Mouse (Mus musculus): Measurements from ENCODE around the gene Shprh. TPM values are rescaled to one million over a fixed set of nuclear protein-coding genes. Genes with fewer than 3 reads are reported as not detected.
"Not testable (repeated sequence)": the region's sequence is repeated elsewhere in the genome, so short reads cannot be mapped to it uniquely, and the experiment has no call there.

Shprh gene
- total and polyA plus RNA-seq, 2 experiments: 1.8 to 16.2 TPM

- Histone ChIP-seq H3K79me2 (ENCODE audit: control insufficient read depth, insufficient read depth, low read length) (no peaks in the 10 kb centered on the region), H3K27me3 (ENCODE audit: control insufficient read depth, insufficient read depth, low read length) (no peaks in the 10 kb centered on the region), H3K4me3 (ENCODE audit: insufficient read depth, low read depth, low read length) (no peak overlapping the region), H3K36me3 (ENCODE audit: control insufficient read depth, insufficient read depth, low read length) (no peaks in the 10 kb centered on the region), H3K9ac (ENCODE audit: low read depth, low read length) (no peak overlapping the region), H3K4me1 (ENCODE audit: control insufficient read depth, insufficient read depth, low read length) (no peaks in the 10 kb centered on the region), H3K27ac (replicated peaks; ENCODE audit: insufficient read depth, low read depth, low read length) (no peak overlapping the region)
- WGBS: 93% methylated on average over 3 of the region's 3 CpGs
- TF ChIP-seq CTCF (IDR thresholded peaks at IDR 0.05; ENCODE audit: low read depth, low read length) (no peak), POLR2A (IDR thresholded peaks at IDR 0.05; ENCODE audit: extremely low read depth, insufficient read depth, low read length) (no peak)
- DNase-seq (ENCODE audit: extremely low read depth, low read depth, low spot score): no peak
Observed at GRCm38 (mm10) chr10:11248210-11248609, 99.0 kb downstream of the Shprh start.

GRCm38 (mm10) chr10:11250247-11250997 is 101.2 kb downstream of the Shprh start:
- Histone ChIP-seq H3K36me3 (ENCODE audit: control insufficient read depth, insufficient read depth, low read length) (no peaks in the 10 kb centered on the region), H3K9ac (ENCODE audit: low read depth, low read length) (no peak overlapping the region), H3K27me3 (ENCODE audit: control insufficient read depth, insufficient read depth, low read length) (no peaks in the 10 kb centered on the region), H3K4me3 (ENCODE audit: insufficient read depth, low read depth, low read length) (no peak overlapping the region), H3K79me2 (ENCODE audit: control insufficient read depth, insufficient read depth, low read length) (no peaks in the 10 kb centered on the region), H3K4me1 (ENCODE audit: control insufficient read depth, insufficient read depth, low read length) (no peaks in the 10 kb centered on the region), H3K27ac (replicated peaks; ENCODE audit: insufficient read depth, low read depth, low read length) (no peak overlapping the region)
- TF ChIP-seq CTCF (IDR thresholded peaks at IDR 0.05; ENCODE audit: low read depth, low read length): no peak
- no peak for TF ChIP-seq POLR2A (IDR thresholded peaks at IDR 0.05; ENCODE audit: extremely low read depth, insufficient read depth, low read length)
- no peak for DNase-seq (ENCODE audit: extremely low read depth, low read depth, low spot score)
- WGBS: 65% methylated on average over 2 of the region's 2 CpGs

GRCm38 (mm10) chr10:11253581-11253980 is 104.4 kb downstream of the Shprh start:
- H3K27ac ChIP-seq (replicated peaks; ENCODE audit: insufficient read depth, low read depth, low read length); H3K36me3 ChIP-seq (ENCODE audit: control insufficient read depth, insufficient read depth, low read length); DNase-seq (ENCODE audit: extremely low read depth, low read depth, low spot score); H3K4me1 ChIP-seq (ENCODE audit: control insufficient read depth, insufficient read depth, low read length); H3K4me3 ChIP-seq (ENCODE audit: insufficient read depth, low read depth, low read length); H3K27me3 ChIP-seq (ENCODE audit: control insufficient read depth, insufficient read depth, low read length); H3K9ac ChIP-seq (ENCODE audit: low read depth, low read length); H3K79me2 ChIP-seq (ENCODE audit: control insufficient read depth, insufficient read depth, low read length): not testable (repeated sequence)
- 85% methylated on average over 4 of the region's 4 CpGs for WGBS

- Histone ChIP-seq H3K4me1 (ENCODE audit: control insufficient read depth, insufficient read depth, low read length) (no peaks in the 10 kb centered on the region), H3K27ac (replicated peaks; ENCODE audit: insufficient read depth, low read depth, low read length) (no peak overlapping the region), H3K36me3 (ENCODE audit: control insufficient read depth, insufficient read depth, low read length) (no peaks in the 10 kb centered on the region), H3K79me2 (ENCODE audit: control insufficient read depth, insufficient read depth, low read length) (no peaks in the 10 kb centered on the region), H3K4me3 (ENCODE audit: insufficient read depth, low read depth, low read length) (no peak overlapping the region), H3K27me3 (ENCODE audit: control insufficient read depth, insufficient read depth, low read length) (no peaks in the 10 kb centered on the region), H3K9ac (ENCODE audit: low read depth, low read length) (no peak overlapping the region)
- TF ChIP-seq CTCF (IDR thresholded peaks at IDR 0.05; ENCODE audit: low read depth, low read length) (no peak), POLR2A (IDR thresholded peaks at IDR 0.05; ENCODE audit: extremely low read depth, insufficient read depth, low read length) (no peak)
- DNase-seq (ENCODE audit: extremely low read depth, low read depth, low spot score): no peak
Observed at GRCm38 (mm10) chr10:11260119-11260518, 110.9 kb downstream of the Shprh start.

- not testable (repeated sequence) for DNase-seq (ENCODE audit: extremely low read depth, low read depth, low spot score); H3K27ac ChIP-seq (replicated peaks; ENCODE audit: insufficient read depth, low read depth, low read length); H3K79me2 ChIP-seq (ENCODE audit: control insufficient read depth, insufficient read depth, low read length); H3K36me3 ChIP-seq (ENCODE audit: control insufficient read depth, insufficient read depth, low read length); H3K4me1 ChIP-seq (ENCODE audit: control insufficient read depth, insufficient read depth, low read length); H3K27me3 ChIP-seq (ENCODE audit: control insufficient read depth, insufficient read depth, low read length); H3K9ac ChIP-seq (ENCODE audit: low read depth, low read length); H3K4me3 ChIP-seq (ENCODE audit: insufficient read depth, low read depth, low read length)
- 86% methylated on average over 2 of the region's 2 CpGs for WGBS
Observed at GRCm38 (mm10) chr10:11262292-11262691, 113.1 kb downstream of the Shprh start.

GRCm38 (mm10) chr10:11263795-11264194 is 114.6 kb downstream of the Shprh start:
- DNase-seq (ENCODE audit: extremely low read depth, low read depth, low spot score); H3K27me3 ChIP-seq (ENCODE audit: control insufficient read depth, insufficient read depth, low read length); H3K27ac ChIP-seq (replicated peaks; ENCODE audit: insufficient read depth, low read depth, low read length); H3K9ac ChIP-seq (ENCODE audit: low read depth, low read length); H3K36me3 ChIP-seq (ENCODE audit: control insufficient read depth, insufficient read depth, low read length); H3K4me3 ChIP-seq (ENCODE audit: insufficient read depth, low read depth, low read length); H3K4me1 ChIP-seq (ENCODE audit: control insufficient read depth, insufficient read depth, low read length); H3K79me2 ChIP-seq (ENCODE audit: control insufficient read depth, insufficient read depth, low read length): not testable (repeated sequence)
- WGBS: 88% methylated on average over 2 of the region's 2 CpGs

Other genes with a start within 250 kb of the Shprh start
- gene Grm1, start 67.1 kb upstream of the Shprh start, total RNA-seq (2014; rRNA removed): not detected in 2 replicates
- gene Grm1, start 67.1 kb upstream of the Shprh start, polyA plus RNA-seq (2012; rRNA removed): not detected in 2 replicates
- 8.1 and 9.9 TPM in 2 replicates for gene Fbxo30, start 131.9 kb downstream of the Shprh start, total RNA-seq (2014; rRNA removed)
- gene Fbxo30, start 131.9 kb downstream of the Shprh start, polyA plus RNA-seq (2012; rRNA removed): 1.3 and 1.5 TPM in 2 replicates
- gene Epm2a, start 194.0 kb downstream of the Shprh start, total RNA-seq (2014; rRNA removed): 6.2 and 6.7 TPM in 2 replicates
- 2.9 and 5.6 TPM in 2 replicates for gene Epm2a, start 194.0 kb downstream of the Shprh start, polyA plus RNA-seq (2012; rRNA removed)